Mouse (Mus musculus): ENCODE results near the gene Mpp2. TPM values are rescaled to one million over a fixed set of nuclear protein-coding genes. Genes with fewer than 3 reads are reported as not detected.

Gene Mpp2
- polyA plus RNA-seq (2012; rRNA removed): 12.8 and 14.4 TPM in 2 replicates

DNA sequence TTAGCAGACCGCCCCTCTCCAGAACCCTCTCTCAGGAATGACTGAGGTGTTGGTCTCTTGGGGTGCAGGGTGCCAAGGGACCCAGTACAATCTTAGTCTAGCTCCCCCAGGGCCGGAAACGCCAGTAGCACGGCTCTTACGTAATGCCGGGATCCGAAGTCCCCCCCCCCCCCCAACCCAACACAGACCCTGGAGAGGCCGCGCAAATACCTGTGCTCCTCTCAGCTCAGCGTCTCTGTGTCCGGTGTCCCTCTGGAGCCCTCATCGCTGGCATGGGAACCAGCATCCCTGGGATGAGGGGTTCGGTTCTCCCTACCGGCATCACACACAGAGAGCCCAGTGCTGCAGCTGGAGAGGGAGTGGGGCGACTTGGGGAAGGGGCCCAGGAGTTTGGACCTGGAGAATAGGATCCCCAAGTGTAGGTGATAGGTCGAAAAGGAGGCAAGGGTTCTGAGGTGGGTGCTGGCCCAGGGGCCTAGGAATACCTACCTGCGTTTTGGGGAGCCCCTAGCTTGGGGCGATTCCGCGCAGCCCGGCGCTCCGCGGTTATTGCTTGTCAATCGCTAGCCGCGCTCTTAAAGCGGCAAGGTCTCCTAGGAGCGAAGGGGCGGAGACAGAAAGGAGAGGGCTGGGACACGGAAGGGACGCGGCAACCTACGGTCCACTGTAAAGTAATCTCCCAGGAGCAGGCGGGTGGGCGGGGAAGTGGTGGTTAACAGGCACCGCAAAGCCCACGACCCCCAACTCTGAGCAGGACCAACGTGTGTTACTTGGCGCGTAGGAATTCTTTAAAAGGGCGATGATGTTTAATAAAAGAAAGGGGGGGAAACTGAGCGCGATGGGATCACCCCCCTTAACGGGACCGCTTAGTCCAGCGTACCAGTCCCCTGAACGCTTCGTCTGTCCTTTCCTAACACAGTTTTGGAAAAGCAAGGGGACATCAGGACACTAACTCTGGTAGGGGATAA is at the start of gene Mpp2:
Gene Mpp2, minus strand, starts transcription at position 585 of the 968 bp plus-strand sequence.
- peaks cover 8% of the 10 kb centered on the region; the same call in 1 of the 2 replicates for H3K4me1 ChIP-seq (ENCODE audit: control insufficient read depth, insufficient read depth, low read length)
- TF ChIP-seq CTCF (IDR thresholded peaks at IDR 0.05; ENCODE audit: insufficient read depth, low read length): no peak
- TF ChIP-seq POLR2A (IDR thresholded peaks at IDR 0.05; ENCODE audit: borderline replicate concordance, extremely low read depth, low read depth, low read length): peak; percentile 56; the same call in 1 of the 2 replicates
- DNase-seq: peak; percentile 60
- H3K4me3 ChIP-seq (replicated peaks; ENCODE audit: extremely low read depth, low read depth, low read length): peak within 1 kb of the TSS; percentile 85
- under 1% methylated on average over 49 of the region's 49 CpGs for WGBS

GRCm38 (mm10) chr11:102137625-102138446 is 49.5 kb upstream of the Mpp2 start:
- TF ChIP-seq CTCF (IDR thresholded peaks at IDR 0.05; ENCODE audit: insufficient read depth, low read length): no peak
- no peak for TF ChIP-seq POLR2A (IDR thresholded peaks at IDR 0.05; ENCODE audit: borderline replicate concordance, extremely low read depth, low read depth, low read length)
- no peak for DNase-seq
- 41% methylated on average over 13 of the region's 13 CpGs for WGBS

GRCm38 (mm10) chr11:102134516-102134915 is 46.2 kb upstream of the Mpp2 start:
- WGBS: 21% methylated on average over 4 of the region's 4 CpGs
- DNase-seq: no peak
- Histone ChIP-seq H3K4me3 (replicated peaks; ENCODE audit: extremely low read depth, low read depth, low read length) (no peak overlapping the region), H3K4me1 (ENCODE audit: control insufficient read depth, insufficient read depth, low read length) (no peaks in the 10 kb centered on the region)
- TF ChIP-seq POLR2A (IDR thresholded peaks at IDR 0.05; ENCODE audit: borderline replicate concordance, extremely low read depth, low read depth, low read length) (no peak), CTCF (IDR thresholded peaks at IDR 0.05; ENCODE audit: insufficient read depth, low read length) (no peak)

More at GRCm38 (mm10) chr11:102137625-102138446, 49.5 kb upstream of the Mpp2 start:
- Histone ChIP-seq H3K4me1 (ENCODE audit: control insufficient read depth, insufficient read depth, low read length) (no peaks in the 10 kb centered on the region), H3K4me3 (replicated peaks; ENCODE audit: extremely low read depth, low read depth, low read length) (no peak overlapping the region)

- Histone ChIP-seq H3K4me3 (replicated peaks; ENCODE audit: extremely low read depth, low read depth, low read length) (no peak overlapping the region), H3K4me1 (ENCODE audit: control insufficient read depth, insufficient read depth, low read length) (no peaks in the 10 kb centered on the region)
- no peak for DNase-seq
- 68% methylated on average over 6 of the region's 6 CpGs for WGBS
- TF ChIP-seq POLR2A (IDR thresholded peaks at IDR 0.05; ENCODE audit: borderline replicate concordance, extremely low read depth, low read depth, low read length) (no peak), CTCF (IDR thresholded peaks at IDR 0.05; ENCODE audit: insufficient read depth, low read length) (no peak)
Observed at GRCm38 (mm10) chr11:102117386-102117785, 29.1 kb upstream of the Mpp2 start.

DNA sequence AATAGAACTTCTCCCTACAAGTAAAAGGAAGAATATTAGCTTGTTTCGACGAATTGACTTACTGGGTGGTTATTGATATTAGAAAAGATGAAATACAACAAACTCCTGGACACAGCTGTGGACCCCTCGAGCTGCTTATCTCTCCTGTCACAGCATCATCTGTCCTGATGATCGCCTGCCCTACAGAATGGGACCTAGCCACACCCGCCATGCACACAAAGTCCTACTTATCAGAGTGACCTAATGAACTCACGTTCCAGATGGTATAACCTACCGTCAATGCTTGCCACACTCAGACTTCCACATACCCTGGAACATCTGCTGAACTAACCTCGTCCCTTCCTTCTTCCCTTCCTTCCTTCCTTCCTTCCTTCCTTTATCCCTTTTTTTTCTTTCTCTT is 27.9 kb upstream of the Mpp2 start:
- Histone ChIP-seq H3K4me1 (ENCODE audit: control insufficient read depth, insufficient read depth, low read length) (no peaks in the 10 kb centered on the region), H3K4me3 (replicated peaks; ENCODE audit: extremely low read depth, low read depth, low read length) (no peak overlapping the region)
- TF ChIP-seq CTCF (IDR thresholded peaks at IDR 0.05; ENCODE audit: insufficient read depth, low read length) (no peak), POLR2A (IDR thresholded peaks at IDR 0.05; ENCODE audit: borderline replicate concordance, extremely low read depth, low read depth, low read length) (no peak)
- 41% methylated on average over 8 of the region's 8 CpGs for WGBS
- no peak for DNase-seq

GRCm38 (mm10) chr11:102111576-102111975 is 23.3 kb upstream of the Mpp2 start:
- WGBS: 62% methylated on average over 5 of the region's 5 CpGs
- no peaks in the 10 kb centered on the region for H3K4me1 ChIP-seq (ENCODE audit: control insufficient read depth, insufficient read depth, low read length)
- TF ChIP-seq POLR2A (IDR thresholded peaks at IDR 0.05; ENCODE audit: borderline replicate concordance, extremely low read depth, low read depth, low read length) (no peak), CTCF (IDR thresholded peaks at IDR 0.05; ENCODE audit: insufficient read depth, low read length) (no peak)
- DNase-seq: no peak
- no peak overlapping the region for H3K4me3 ChIP-seq (replicated peaks; ENCODE audit: extremely low read depth, low read depth, low read length)

DNA sequence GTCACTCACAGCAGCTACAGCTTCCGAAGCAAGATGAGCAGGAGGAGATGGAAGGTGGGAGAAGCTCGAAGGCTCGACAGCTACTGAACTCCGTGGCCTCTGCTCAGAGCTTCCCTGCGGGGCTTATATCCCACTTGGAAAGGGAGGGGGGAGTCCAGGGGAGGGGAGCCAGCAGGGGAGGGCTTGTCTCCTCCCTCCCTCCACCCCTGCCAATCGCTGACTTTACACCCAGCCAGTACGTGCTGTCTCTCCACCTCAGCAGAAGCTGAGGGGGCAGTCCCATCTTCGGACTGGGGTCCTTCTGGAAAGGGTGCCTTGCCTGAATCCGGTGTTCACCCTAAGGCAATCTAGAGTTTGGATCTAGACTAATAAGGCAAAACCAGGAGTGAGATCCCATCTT is 19.4 kb upstream of the Mpp2 start, which contains the start of gene Pyy:
Gene Pyy, minus strand, starts transcription at position 101 of the 400 bp plus-strand sequence.
- TF ChIP-seq POLR2A (IDR thresholded peaks at IDR 0.05; ENCODE audit: borderline replicate concordance, extremely low read depth, low read depth, low read length): no peak
- TF ChIP-seq CTCF (IDR thresholded peaks at IDR 0.05; ENCODE audit: insufficient read depth, low read length): no peak
- Histone ChIP-seq H3K4me3 (replicated peaks; ENCODE audit: extremely low read depth, low read depth, low read length) (no peak within 1 kb of the TSS), H3K4me1 (ENCODE audit: control insufficient read depth, insufficient read depth, low read length) (no peaks in the 10 kb centered on the region)
- 11% methylated on average over 9 of the region's 9 CpGs for WGBS
- DNase-seq: no peak

GRCm38 (mm10) chr11:102106911-102107310 is 18.6 kb upstream of the Mpp2 start:
- WGBS: 5% methylated on average over 21 of the region's 21 CpGs
- Histone ChIP-seq H3K4me3 (replicated peaks; ENCODE audit: extremely low read depth, low read depth, low read length) (no peak overlapping the region), H3K4me1 (ENCODE audit: control insufficient read depth, insufficient read depth, low read length) (no peaks in the 10 kb centered on the region)
- TF ChIP-seq POLR2A (IDR thresholded peaks at IDR 0.05; ENCODE audit: borderline replicate concordance, extremely low read depth, low read depth, low read length): no peak
- TF ChIP-seq CTCF (IDR thresholded peaks at IDR 0.05; ENCODE audit: insufficient read depth, low read length): no peak
- DNase-seq: no peak
